Mouse (Mus musculus): ENCODE measurements at regions not wholly inside any gene's neighbourhood (a gene's known extent, or its start where the extent isn't known, plus 50 kb on each side); places are given as distances from the start of the nearest gene placed in this dataset.

GRCm38 (mm10) chr7:77632656-77633055 is 1105.2 kb downstream of the Ntrk3 start:
- DNase-seq: no peak

- no peak for DNase-seq
Observed at GRCm38 (mm10) chr7:77623491-77623890, 1114.3 kb downstream of the Ntrk3 start.

- no peak for DNase-seq
Observed at GRCm38 (mm10) chr7:77622934-77623333, 1114.9 kb downstream of the Ntrk3 start.

DNA sequence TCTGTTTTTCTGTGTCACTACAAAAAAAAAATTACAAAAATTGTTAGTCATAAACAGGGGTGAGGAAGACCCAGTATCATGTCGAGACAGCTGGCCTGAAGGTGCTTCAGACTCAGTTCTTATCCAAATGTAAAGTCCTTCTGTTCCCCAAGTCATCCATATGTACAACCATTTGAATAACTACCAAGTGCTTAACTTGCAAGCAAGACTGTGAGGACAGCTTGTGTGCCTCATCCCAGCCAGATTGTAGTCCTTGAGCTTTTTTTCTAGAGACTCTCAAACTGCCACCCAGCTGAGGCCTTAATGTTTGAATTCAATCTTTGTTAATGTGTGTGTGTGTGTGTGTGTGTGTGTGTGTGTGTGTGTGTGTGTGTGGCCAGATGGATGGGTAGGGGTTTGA is 1164.9 kb downstream of the Ntrk3 start:
- DNase-seq: no peak

DNA sequence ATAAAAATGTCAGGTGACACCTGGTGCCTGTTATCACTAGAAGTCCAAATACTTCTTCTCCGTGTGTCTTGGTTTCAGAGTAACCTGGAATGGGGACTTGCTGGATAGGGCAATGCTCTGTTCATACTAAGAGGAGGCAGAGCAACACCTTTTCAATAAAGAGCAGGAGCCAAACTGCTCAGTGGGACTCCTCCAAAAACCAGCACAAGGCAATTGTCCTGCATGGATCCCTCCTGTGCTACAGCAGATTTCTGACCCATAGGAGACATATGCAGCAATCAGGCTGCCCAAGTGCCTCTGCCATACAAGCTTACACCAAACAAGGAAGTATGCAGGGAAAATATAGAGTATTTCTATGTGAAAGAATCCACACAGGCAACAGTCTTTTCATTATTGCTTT is 1178.7 kb downstream of the Ntrk3 start:
- DNase-seq: no peak

DNA sequence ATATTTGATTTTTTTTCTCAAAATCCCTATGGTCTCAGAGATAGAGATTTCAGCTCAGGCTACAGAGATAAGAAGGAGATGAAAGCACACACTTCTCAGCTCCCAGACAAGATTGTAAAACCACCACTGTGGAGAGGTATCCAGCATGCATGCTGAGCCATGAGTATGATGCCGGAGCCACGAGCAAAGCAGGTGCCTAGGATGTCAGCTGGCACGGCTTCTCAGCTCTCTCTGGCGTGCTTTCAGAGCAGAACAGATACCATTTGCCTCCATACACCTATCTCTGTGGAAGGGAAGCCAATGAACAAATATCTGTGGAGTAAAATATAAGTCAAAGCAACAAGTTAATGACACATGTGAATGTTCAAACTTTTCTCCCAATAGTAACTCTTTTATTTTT is 1179.3 kb downstream of the Ntrk3 start:
- no peak for DNase-seq

GRCm38 (mm10) chr7:77536890-77537289 is 1200.9 kb downstream of the Ntrk3 start:
- no peak for DNase-seq

GRCm38 (mm10) chr7:77527906-77528305 is 1209.9 kb downstream of the Ntrk3 start:
- DNase-seq: no peak

GRCm38 (mm10) chr7:77509586-77509985 is 1228.2 kb downstream of the Ntrk3 start:
- no peak for DNase-seq

DNA sequence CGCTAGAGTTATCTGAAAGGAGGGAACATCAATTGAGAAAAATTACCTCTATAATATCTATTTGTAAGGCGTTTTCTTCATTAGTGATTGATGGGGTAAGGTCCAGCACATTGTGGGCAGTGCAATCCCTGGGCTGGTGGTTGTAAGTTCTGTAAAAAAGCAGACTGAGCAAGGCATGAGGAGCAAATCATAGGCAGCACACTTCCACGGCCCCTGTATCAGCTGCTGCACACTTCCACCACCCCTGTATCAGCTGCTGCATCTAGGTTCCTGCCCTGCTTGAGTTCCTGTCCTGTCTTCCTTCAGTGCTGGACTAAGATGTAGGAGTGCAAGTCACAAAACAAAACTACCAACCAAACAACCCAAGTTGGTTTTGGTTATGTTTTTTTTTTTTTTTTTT is 1230.2 kb downstream of the Ntrk3 start:
- no peak for DNase-seq

- no peak for DNase-seq
Observed at GRCm38 (mm10) chr7:77502608-77503007, 1235.2 kb downstream of the Ntrk3 start.

- no peak for DNase-seq
Observed at GRCm38 (mm10) chr7:77495066-77495465, 1242.7 kb downstream of the Ntrk3 start.

DNA sequence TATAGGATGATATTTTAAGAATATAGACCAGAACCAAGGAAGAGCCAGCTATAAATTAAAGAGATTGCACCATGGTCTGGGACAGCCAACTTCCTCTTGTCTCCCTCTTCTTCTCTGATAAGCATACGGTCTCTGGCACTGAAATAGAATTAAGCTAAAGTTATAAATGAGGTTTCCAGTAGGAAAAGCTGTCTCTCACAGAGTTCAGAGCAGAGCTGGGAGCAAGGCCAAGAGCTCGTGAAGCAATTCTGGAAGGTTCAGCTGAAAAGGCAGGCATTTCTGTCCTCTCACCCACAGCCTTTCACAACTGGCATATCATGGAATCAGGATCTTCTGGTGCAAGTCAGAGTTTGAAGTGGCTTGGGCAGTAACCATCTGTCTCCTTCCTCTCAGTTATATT is 1247.8 kb downstream of the Agbl1 start:
- peak; percentile 9 for DNase-seq

- no peak for DNase-seq
Observed at GRCm38 (mm10) chr7:77446052-77446367, 1216.3 kb downstream of the Agbl1 start.

- no peak for DNase-seq
Observed at GRCm38 (mm10) chr7:77445352-77446051, 1215.8 kb downstream of the Agbl1 start.

DNA sequence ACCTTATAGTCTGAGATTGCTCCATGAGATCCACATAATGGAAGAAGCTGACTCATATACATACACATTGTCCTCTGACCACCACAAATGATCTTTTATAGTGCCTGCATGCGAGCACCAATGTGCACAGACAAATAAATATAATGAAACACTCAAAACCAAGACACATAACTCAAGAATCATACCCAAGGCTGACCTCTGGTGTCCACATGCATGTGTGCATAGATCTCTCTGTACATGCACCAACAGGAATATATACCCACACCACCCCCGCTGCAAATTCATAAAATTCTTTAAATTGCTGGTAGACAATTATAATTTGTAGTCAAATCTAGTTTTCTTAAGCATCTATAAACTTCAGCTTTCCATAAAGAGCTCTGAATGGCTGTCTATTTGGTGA is 1211.9 kb downstream of the Agbl1 start:
- peak; percentile 6 for DNase-seq

GRCm38 (mm10) chr7:77413606-77414005 is 1183.9 kb downstream of the Agbl1 start:
- no peak for DNase-seq
